Mouse (Mus musculus): ENCODE results near the gene Cd68. TPM values are rescaled to one million over a fixed set of nuclear protein-coding genes. Genes with fewer than 3 reads are reported as not detected.
"Not testable (repeated sequence)": the region's sequence is repeated elsewhere in the genome, so short reads cannot be mapped to it uniquely, and the experiment has no call there.

Cd68 gene
- total and polyA plus RNA-seq, 3 experiments: 7.4 to 14.8 (median 7.6) TPM

GRCm38 (mm10) chr11:69620394-69621081 lies 45.4 kb downstream of the Cd68 start:
- 74% methylated on average over 7 of the region's 7 CpGs for WGBS
- TF ChIP-seq POLR2A (IDR thresholded peaks at IDR 0.05; ENCODE audit: insufficient read depth, low read depth, low read length) (no peak), CTCF (IDR thresholded peaks at IDR 0.05) (no peak), EP300 (IDR thresholded peaks at IDR 0.05; ENCODE audit: insufficient read depth, low read depth, low read length) (no peak)
- no peak overlapping the region for H3K9ac ChIP-seq (ENCODE audit: low read depth, low read length)
- no peak overlapping the region for H3K4me3 ChIP-seq
- no peaks in the 10 kb centered on the region for H3K27me3 ChIP-seq (ENCODE audit: control insufficient read depth, insufficient read depth, low read length)
- H3K27ac ChIP-seq: no peak overlapping the region
- H3K4me1 ChIP-seq (ENCODE audit: control insufficient read depth, insufficient read depth, low read length): peaks cover 1% of the 10 kb centered on the region; the same call in 1 of the 2 replicates
- no peak for DNase-seq
- H3K36me3 ChIP-seq (ENCODE audit: control insufficient read depth, insufficient read depth, low read length): no peaks in the 10 kb centered on the region
- intact Hi-C loops (cut with DNase I): no loop called here
- H3K79me2 ChIP-seq (replicated peaks; ENCODE audit: control insufficient read depth, insufficient read depth, low read length): no peaks in the 10 kb centered on the region

- Histone ChIP-seq H3K4me3 (no peak within 1 kb of the TSS), H3K36me3 (ENCODE audit: control insufficient read depth, insufficient read depth, low read length) (no peaks in the 10 kb centered on the region), H3K4me1 (ENCODE audit: control insufficient read depth, insufficient read depth, low read length) (peaks cover 3% of the 10 kb centered on the region; the same call in 1 of the 2 replicates), H3K9ac (ENCODE audit: low read depth, low read length) (no peak within 1 kb of the TSS), H3K79me2 (replicated peaks; ENCODE audit: control insufficient read depth, insufficient read depth, low read length) (no peaks in the 10 kb centered on the region), H3K27me3 (ENCODE audit: control insufficient read depth, insufficient read depth, low read length) (no peaks in the 10 kb centered on the region), H3K27ac (no peak within 1 kb of the TSS)
- TF ChIP-seq EP300 (IDR thresholded peaks at IDR 0.05; ENCODE audit: insufficient read depth, low read depth, low read length) (no peak), CTCF (IDR thresholded peaks at IDR 0.05) (no peak), POLR2A (IDR thresholded peaks at IDR 0.05; ENCODE audit: insufficient read depth, low read depth, low read length) (no peak)
- intact Hi-C loops (cut with DNase I): no loop called here
- 50% methylated on average over 5 of the region's 5 CpGs for WGBS
- no peak for DNase-seq
Measured at GRCm38 (mm10) chr11:69617805-69618204, 48.1 kb downstream of the Cd68 start, which contains the start of gene Shbg. Gene Shbg (minus strand): TSS chr11:69617905.

- Histone ChIP-seq H3K4me1 (ENCODE audit: control insufficient read depth, insufficient read depth, low read length) (peaks cover 3% of the 10 kb centered on the region; the same call in 1 of the 2 replicates), H3K27ac (no peak overlapping the region), H3K9ac (ENCODE audit: low read depth, low read length) (no peak overlapping the region), H3K27me3 (ENCODE audit: control insufficient read depth, insufficient read depth, low read length) (no peaks in the 10 kb centered on the region), H3K79me2 (replicated peaks; ENCODE audit: control insufficient read depth, insufficient read depth, low read length) (no peaks in the 10 kb centered on the region), H3K4me3 (no peak overlapping the region), H3K36me3 (ENCODE audit: control insufficient read depth, insufficient read depth, low read length) (no peaks in the 10 kb centered on the region)
- TF ChIP-seq CTCF (IDR thresholded peaks at IDR 0.05): no peak
- no peak for TF ChIP-seq EP300 (IDR thresholded peaks at IDR 0.05; ENCODE audit: insufficient read depth, low read depth, low read length)
- TF ChIP-seq POLR2A (IDR thresholded peaks at IDR 0.05; ENCODE audit: insufficient read depth, low read depth, low read length): no peak
- WGBS: 39% methylated on average over 10 of the region's 10 CpGs
- intact Hi-C loops (cut with DNase I): no loop called here
- DNase-seq: no peak
Measured at GRCm38 (mm10) chr11:69616781-69617180, 49.2 kb downstream of the Cd68 start.

GRCm38 (mm10) chr11:69614257-69614588 lies 51.7 kb downstream of the Cd68 start:
- not testable (repeated sequence) for H3K79me2 ChIP-seq (replicated peaks; ENCODE audit: control insufficient read depth, insufficient read depth, low read length); H3K36me3 ChIP-seq (ENCODE audit: control insufficient read depth, insufficient read depth, low read length); H3K4me1 ChIP-seq (ENCODE audit: control insufficient read depth, insufficient read depth, low read length); H3K27ac ChIP-seq; H3K4me3 ChIP-seq; DNase-seq; H3K27me3 ChIP-seq (ENCODE audit: control insufficient read depth, insufficient read depth, low read length)
- intact Hi-C loops (cut with DNase I): loop anchor here (1.0 kb wide), 2 partner anchors 35 to 68 kb away; no protein-coding TSS in a partner anchor
- H3K9ac ChIP-seq (ENCODE audit: low read depth, low read length): peak overlapping the region; percentile 36; the same call in 1 of the 2 replicates
- WGBS: 43% methylated on average over 11 of the region's 11 CpGs

Small RNAs within 50 kb of the gene (microRNA-seq; reads per million reads assigned to microRNA genes)
- gene Mir1934 (3.4 to 8.9 reads per million in 2 experiments), gene Mir467f (0 reads per million in 2 experiments)

Other genes with a start within 250 kb of the Cd68 start
Only the 30 nearest of the 34 such genes appear.
- under 1 TPM; 0.08 to 0.41 TPM for gene Dnah2, start 117.0 kb downstream of the Cd68 start, total RNA-seq (2021)
- gene Dnah2, start 117.0 kb downstream of the Cd68 start, polyA plus RNA-seq (2012; rRNA removed): 0.15 and 0.23 TPM in 2 replicates
- gene Efnb3, start 105.9 kb downstream of the Cd68 start, total RNA-seq (2021): 100 to 1,000 TPM in 1 of 2 experiments, 10 to 100 TPM in 1; 89.2 to 106 TPM
- 57.4 and 95.6 TPM in 2 replicates for gene Efnb3, start 105.9 kb downstream of the Cd68 start, polyA plus RNA-seq (2012; rRNA removed)
- 1 to 10 TPM; 5.4 to 5.6 TPM for gene Wrap53, start 85.9 kb downstream of the Cd68 start, total RNA-seq (2021)
- 10.1 and 10.5 TPM in 2 replicates for gene Wrap53, start 85.9 kb downstream of the Cd68 start, polyA plus RNA-seq (2012; rRNA removed)
- 10 to 100 TPM; 13.6 to 15.3 TPM for gene Trp53, start 85.8 kb downstream of the Cd68 start, total RNA-seq (2021)
- gene Trp53, start 85.8 kb downstream of the Cd68 start, polyA plus RNA-seq (2012; rRNA removed): 35.0 and 41.6 TPM in 2 replicates
- 10 to 100 TPM; 17.0 to 20.3 TPM for gene Atp1b2, start 60.2 kb downstream of the Cd68 start, total RNA-seq (2021)
- gene Atp1b2, start 60.2 kb downstream of the Cd68 start, polyA plus RNA-seq (2012; rRNA removed): 23.7 and 30.0 TPM in 2 replicates
- not detected for gene Shbg, start 48.2 kb downstream of the Cd68 start, total RNA-seq (2021)
- gene Shbg, start 48.2 kb downstream of the Cd68 start, polyA plus RNA-seq (2012; rRNA removed): not detected in 2 replicates
- gene Sat2, start 44.1 kb downstream of the Cd68 start, total RNA-seq (2021): 1 to 10 TPM; 1.8 to 1.9 TPM
- gene Sat2, start 44.1 kb downstream of the Cd68 start, polyA plus RNA-seq (2012; rRNA removed): 4.5 and 6.1 TPM in 2 replicates
- 100 to 1,000 TPM in 1 of 2 experiments, 10 to 100 TPM in 1; 86.0 to 103 TPM for gene Fxr2, start 33.2 kb downstream of the Cd68 start, total RNA-seq (2021)
- 61.2 and 112 TPM in 2 replicates for gene Fxr2, start 33.2 kb downstream of the Cd68 start, polyA plus RNA-seq (2012; rRNA removed)
- not detected for gene Sox15, start 10.8 kb downstream of the Cd68 start, total RNA-seq (2021)
- gene Sox15, start 10.8 kb downstream of the Cd68 start, polyA plus RNA-seq (2012; rRNA removed): not detected in 2 replicates
- 10 to 100 TPM; 13.7 to 14.2 TPM for gene Mpdu1, start 3.5 kb downstream of the Cd68 start, total RNA-seq (2021)
- 40.8 and 41.3 TPM in 2 replicates for gene Mpdu1, start 3.5 kb downstream of the Cd68 start, polyA plus RNA-seq (2012; rRNA removed)
- 100 to 1,000 TPM; 173 to 198 TPM for gene Eif4a1, start 6.3 kb upstream of the Cd68 start, total RNA-seq (2021)
- gene Eif4a1, start 6.3 kb upstream of the Cd68 start, polyA plus RNA-seq (2012; rRNA removed): 147 and 250 TPM in 2 replicates
- gene Senp3, start 15.9 kb upstream of the Cd68 start, total RNA-seq (2021): 10 to 100 TPM; 31.1 to 33.2 TPM
- 35.1 and 51.8 TPM in 2 replicates for gene Senp3, start 15.9 kb upstream of the Cd68 start, polyA plus RNA-seq (2012; rRNA removed)
- gene Tnfsf13, start 19.6 kb upstream of the Cd68 start, total RNA-seq (2021): 1 to 10 TPM; 1.4 to 3.2 TPM
- gene Tnfsf13, start 19.6 kb upstream of the Cd68 start, polyA plus RNA-seq (2012; rRNA removed): 2.9 and 4.0 TPM in 2 replicates
- gene Tnfsf12, start 29.7 kb upstream of the Cd68 start, total RNA-seq (2021): 10 to 100 TPM; 18.4 to 21.9 TPM
- gene Tnfsf12, start 29.7 kb upstream of the Cd68 start, polyA plus RNA-seq (2012; rRNA removed): 29.2 and 32.0 TPM in 2 replicates
- gene Tnfsfm13, start 29.9 kb upstream of the Cd68 start, total RNA-seq (2021): 1 to 10 TPM; 2.8 to 3.2 TPM
- gene Tnfsfm13, start 29.9 kb upstream of the Cd68 start, polyA plus RNA-seq (2012; rRNA removed): 3.7 and 4.7 TPM in 2 replicates
- gene Polr2a, start 92.5 kb upstream of the Cd68 start, total RNA-seq (2021): 10 to 100 TPM; 25.3 to 30.4 TPM
- 15.6 and 20.2 TPM in 2 replicates for gene Polr2a, start 92.5 kb upstream of the Cd68 start, polyA plus RNA-seq (2012; rRNA removed)
- not detected for gene Slc35g3, start 95.8 kb upstream of the Cd68 start, total RNA-seq (2021)
- gene Slc35g3, start 95.8 kb upstream of the Cd68 start, polyA plus RNA-seq (2012; rRNA removed): 0.35 TPM in 1 of 2 replicates, not detected in the other
- 10 to 100 TPM; 42.9 to 47.9 TPM for gene Zbtb4, start 99.8 kb upstream of the Cd68 start, total RNA-seq (2021)
- 19.8 and 25.4 TPM in 2 replicates for gene Zbtb4, start 99.8 kb upstream of the Cd68 start, polyA plus RNA-seq (2012; rRNA removed)
- gene Chrnb1, start 129.8 kb upstream of the Cd68 start, total RNA-seq (2021): 1 to 10 TPM; 4.1 TPM
- gene Chrnb1, start 129.8 kb upstream of the Cd68 start, polyA plus RNA-seq (2012; rRNA removed): 10.3 and 16.4 TPM in 2 replicates
- gene Fgf11, start 135.7 kb upstream of the Cd68 start, total RNA-seq (2021): 1 to 10 TPM; 1.9 to 2.5 TPM
- 3.3 and 4.3 TPM in 2 replicates for gene Fgf11, start 135.7 kb upstream of the Cd68 start, polyA plus RNA-seq (2012; rRNA removed)
- gene Tmem102, start 139.5 kb upstream of the Cd68 start, total RNA-seq (2021): under 1 TPM; 0.25 to 0.29 TPM
- 0.44 and 0.47 TPM in 2 replicates for gene Tmem102, start 139.5 kb upstream of the Cd68 start, polyA plus RNA-seq (2012; rRNA removed)
- gene Gm39566, start 149.1 kb upstream of the Cd68 start, total RNA-seq (2021): not detected
- 0.02 and 0.09 TPM in 2 replicates for gene Gm39566, start 149.1 kb upstream of the Cd68 start, polyA plus RNA-seq (2012; rRNA removed)
- gene Spem2, start 152.3 kb upstream of the Cd68 start, total RNA-seq (2021): not detected
- 0.15 and 0.20 TPM in 2 replicates for gene Spem2, start 152.3 kb upstream of the Cd68 start, polyA plus RNA-seq (2012; rRNA removed)
- gene Spem1, start 156.0 kb upstream of the Cd68 start, total RNA-seq (2021): not detected
- 0.23 and 0.32 TPM in 2 replicates for gene Spem1, start 156.0 kb upstream of the Cd68 start, polyA plus RNA-seq (2012; rRNA removed)
- gene Nlgn2, start 171.6 kb upstream of the Cd68 start, total RNA-seq (2021): 1 to 10 TPM; 3.4 to 5.0 TPM
- 6.0 and 6.7 TPM in 2 replicates for gene Nlgn2, start 171.6 kb upstream of the Cd68 start, polyA plus RNA-seq (2012; rRNA removed)
- gene Tmem256, start 172.4 kb upstream of the Cd68 start, total RNA-seq (2021): 100 to 1,000 TPM; 214 to 254 TPM
- gene Tmem256, start 172.4 kb upstream of the Cd68 start, polyA plus RNA-seq (2012; rRNA removed): 308 and 350 TPM in 2 replicates
- 10 to 100 TPM; 21.2 to 22.4 TPM for gene Plscr3, start 180.2 kb upstream of the Cd68 start, total RNA-seq (2021)
- gene Plscr3, start 180.2 kb upstream of the Cd68 start, polyA plus RNA-seq (2012; rRNA removed): 45.3 and 48.3 TPM in 2 replicates
- gene Tnk1, start 192.6 kb upstream of the Cd68 start, total RNA-seq (2021): not detected
- 0.20 and 0.68 TPM in 2 replicates for gene Tnk1, start 192.6 kb upstream of the Cd68 start, polyA plus RNA-seq (2012; rRNA removed)
- not detected for gene Tmem95, start 211.9 kb upstream of the Cd68 start, total RNA-seq (2021)
- gene Tmem95, start 211.9 kb upstream of the Cd68 start, polyA plus RNA-seq (2012; rRNA removed): not detected in 2 replicates
- 1 to 10 TPM; 2.3 to 2.6 TPM for gene Kctd11, start 215.3 kb upstream of the Cd68 start, total RNA-seq (2021)
- gene Kctd11, start 215.3 kb upstream of the Cd68 start, polyA plus RNA-seq (2012; rRNA removed): 2.9 TPM in 2 replicates